Mouse (Mus musculus): ENCODE measurements around the gene Treh. TPM values are rescaled to one million over a fixed set of nuclear protein-coding genes. Genes with fewer than 3 reads are reported as not detected.
A peak's percentile ranks its signal among the peaks of the same experiment; 100 is the strongest.

The Treh gene
- polyA plus RNA-seq, 1 experiment from 2014 or later: not detected

GRCm38 (mm10) chr9:44685346-44686330, 12.6 kb downstream of the Treh start:
- no peak overlapping the region for H3K4me2 ChIP-seq (replicated peaks)
- no peaks in the 10 kb centered on the region for H3K9me3 ChIP-seq (replicated peaks)
- peaks cover 25% of the 10 kb centered on the region for H3K36me3 ChIP-seq
- WGBS: 32% methylated on average over 14 of the region's 14 CpGs
- no peak overlapping the region for H3K9ac ChIP-seq
- peak overlapping the region; percentile 46 for H3K27ac ChIP-seq
- no peaks in the 10 kb centered on the region for H3K27me3 ChIP-seq
- H3K4me1 ChIP-seq: peaks cover 23% of the 10 kb centered on the region
- ATAC-seq (ENCODE audit: low FRiP score): peak; percentile 55
- no peak overlapping the region for H3K4me3 ChIP-seq

- Histone ChIP-seq H3K4me1 (peaks cover 23% of the 10 kb centered on the region), H3K4me2 (replicated peaks) (no peak overlapping the region), H3K36me3 (peaks cover 35% of the 10 kb centered on the region), H3K27ac (peak overlapping the region; percentile 46), H3K4me3 (no peak overlapping the region), H3K27me3 (no peaks in the 10 kb centered on the region), H3K9ac (no peak overlapping the region), H3K9me3 (replicated peaks) (no peaks in the 10 kb centered on the region)
- peak; percentile 76 for ATAC-seq (ENCODE audit: low FRiP score)
- WGBS: 47% methylated on average over 5 of the region's 5 CpGs
Measured at GRCm38 (mm10) chr9:44686638-44687037, 13.6 kb downstream of the Treh start.

- WGBS: 75% methylated on average over 9 of the region's 9 CpGs
- no peaks in the 10 kb centered on the region for H3K27me3 ChIP-seq
- peaks cover 23% of the 10 kb centered on the region for H3K4me1 ChIP-seq
- H3K36me3 ChIP-seq: peaks cover 48% of the 10 kb centered on the region
- H3K4me2 ChIP-seq (replicated peaks): no peak overlapping the region
- ATAC-seq (ENCODE audit: low FRiP score): no peak
- no peak overlapping the region for H3K4me3 ChIP-seq
- H3K27ac ChIP-seq: no peak overlapping the region
- H3K9ac ChIP-seq: 0 out of 2 replicates have a peak overlapping the region, but pooled peaks have one; percentile 8
- H3K9me3 ChIP-seq (replicated peaks): no peaks in the 10 kb centered on the region
Measured at GRCm38 (mm10) chr9:44688013-44688412, 15.0 kb downstream of the Treh start.

- no peak overlapping the region for H3K9ac ChIP-seq
- H3K4me1 ChIP-seq: peaks cover 20% of the 10 kb centered on the region
- H3K27me3 ChIP-seq: no peaks in the 10 kb centered on the region
- WGBS: 41% methylated on average over 7 of the region's 7 CpGs
- H3K36me3 ChIP-seq: peaks cover 74% of the 10 kb centered on the region
- no peaks in the 10 kb centered on the region for H3K9me3 ChIP-seq (replicated peaks)
- no peak overlapping the region for H3K27ac ChIP-seq
- no peak overlapping the region for H3K4me3 ChIP-seq
- ATAC-seq (ENCODE audit: low FRiP score): no peak
- H3K4me2 ChIP-seq (replicated peaks): no peak overlapping the region
Measured at GRCm38 (mm10) chr9:44690641-44691040, 17.6 kb downstream of the Treh start.

- Histone ChIP-seq H3K4me3 (no peak overlapping the region), H3K4me1 (peaks cover 7% of the 10 kb centered on the region), H3K27me3 (no peaks in the 10 kb centered on the region), H3K36me3 (peaks cover 87% of the 10 kb centered on the region), H3K9ac (no peak overlapping the region), H3K9me3 (replicated peaks) (no peaks in the 10 kb centered on the region), H3K27ac (no peak overlapping the region), H3K4me2 (replicated peaks) (no peak overlapping the region)
- ATAC-seq (ENCODE audit: low FRiP score): no peak
- WGBS: 84% methylated on average over 21 of the region's 21 CpGs
Measured at GRCm38 (mm10) chr9:44691671-44692520, 18.9 kb downstream of the Treh start.

GRCm38 (mm10) chr9:44693071-44693470, 20.0 kb downstream of the Treh start:
- Histone ChIP-seq H3K36me3 (peaks cover 90% of the 10 kb centered on the region), H3K9me3 (replicated peaks) (no peaks in the 10 kb centered on the region), H3K4me1 (no peaks in the 10 kb centered on the region), H3K27me3 (no peaks in the 10 kb centered on the region), H3K9ac (no peak overlapping the region), H3K27ac (no peak overlapping the region), H3K4me2 (replicated peaks) (no peak overlapping the region), H3K4me3 (no peak overlapping the region)
- WGBS: 83% methylated on average over 11 of the region's 11 CpGs
- no peak for ATAC-seq (ENCODE audit: low FRiP score)

GRCm38 (mm10) chr9:44697866-44698265, 24.8 kb downstream of the Treh start:
- WGBS: 93% methylated on average over 16 of the region's 16 CpGs
- Histone ChIP-seq H3K9me3 (replicated peaks) (no peaks in the 10 kb centered on the region), H3K36me3 (peaks cover 100% of the 10 kb centered on the region), H3K27ac (no peak overlapping the region), H3K4me3 (no peak overlapping the region), H3K4me2 (replicated peaks) (no peak overlapping the region), H3K9ac (no peak overlapping the region), H3K27me3 (no peaks in the 10 kb centered on the region), H3K4me1 (no peaks in the 10 kb centered on the region)
- ATAC-seq (ENCODE audit: low FRiP score): no peak

- Histone ChIP-seq H3K9ac (no peak overlapping the region), H3K27me3 (no peaks in the 10 kb centered on the region), H3K4me3 (no peak overlapping the region), H3K36me3 (peaks cover 100% of the 10 kb centered on the region), H3K27ac (no peak overlapping the region), H3K4me1 (no peaks in the 10 kb centered on the region), H3K4me2 (replicated peaks) (no peak overlapping the region), H3K9me3 (replicated peaks) (no peaks in the 10 kb centered on the region)
- whole genome bisulfite sequencing: 94% methylated on average over 10 of the region's 10 CpGs
- ATAC-seq (ENCODE audit: low FRiP score): no peak
Measured at GRCm38 (mm10) chr9:44699196-44699595, 26.2 kb downstream of the Treh start.

- no peak overlapping the region for H3K9ac ChIP-seq
- no peak overlapping the region for H3K4me2 ChIP-seq (replicated peaks)
- no peaks in the 10 kb centered on the region for H3K27me3 ChIP-seq
- H3K4me3 ChIP-seq: no peak overlapping the region
- WGBS: 94% methylated on average over 5 of the region's 5 CpGs
- ATAC-seq (ENCODE audit: low FRiP score): no peak
- H3K36me3 ChIP-seq: peaks cover 99% of the 10 kb centered on the region
- H3K27ac ChIP-seq: no peak overlapping the region
- no peaks in the 10 kb centered on the region for H3K9me3 ChIP-seq (replicated peaks)
- no peaks in the 10 kb centered on the region for H3K4me1 ChIP-seq
Measured at GRCm38 (mm10) chr9:44699730-44700129, 26.7 kb downstream of the Treh start.

- Histone ChIP-seq H3K9me3 (replicated peaks) (no peaks in the 10 kb centered on the region), H3K4me2 (replicated peaks) (peak overlapping the region; percentile 55), H3K27ac (peak overlapping the region; percentile 55; the same call in 1 of the 2 replicates), H3K4me1 (peaks cover 23% of the 10 kb centered on the region), H3K27me3 (no peaks in the 10 kb centered on the region), H3K4me3 (peak overlapping the region; percentile 26), H3K36me3 (peaks cover 86% of the 10 kb centered on the region), H3K9ac (peak overlapping the region; percentile 59)
- no peak; the same call in 1 of the 2 replicates for ATAC-seq (ENCODE audit: low FRiP score)
- WGBS: 24% methylated on average over 28 of the region's 28 CpGs
Measured at GRCm38 (mm10) chr9:44707749-44708428, 34.9 kb downstream of the Treh start.

GRCm38 (mm10) chr9:44708429-44708765, 35.4 kb downstream of the Treh start:
- peak overlapping the region; percentile 59 for H3K9ac ChIP-seq
- peaks cover 86% of the 10 kb centered on the region for H3K36me3 ChIP-seq
- H3K27ac ChIP-seq: peak overlapping the region; percentile 55; the same call in 1 of the 2 replicates
- peak; percentile 63 for ATAC-seq (ENCODE audit: low FRiP score)
- no peaks in the 10 kb centered on the region for H3K9me3 ChIP-seq (replicated peaks)
- no peaks in the 10 kb centered on the region for H3K27me3 ChIP-seq
- H3K4me2 ChIP-seq (replicated peaks): peak overlapping the region; percentile 55
- peak overlapping the region; percentile 26 for H3K4me3 ChIP-seq
- 4% methylated on average over 24 of the region's 24 CpGs for WGBS
- H3K4me1 ChIP-seq: peaks cover 23% of the 10 kb centered on the region
